Mouse (Mus musculus) left cerebral cortex, postnatal 4 days (tissue): Measurements from ENCODE around the gene Sik1. TPM values are rescaled to one million over a fixed set of nuclear protein-coding genes. Genes with fewer than 3 reads are reported as not detected.
"Not testable (repeated sequence)": the region's sequence is repeated elsewhere in the genome, so short reads cannot be mapped to it uniquely, and the experiment has no call there.

ENCODE experiments used
- DNase-seq: peaks from one replicate; pipeline ENCODE4 v3.0.0-alpha.2; 2022
- intact Hi-C: fragments of 180-260 bp; cut with DNase I; formaldehyde crosslinking; loops from one replicate; pipeline ENCODE4 v1.15.1; 2025
- total RNA-seq, 2 experiments: library from RNA; stranded (reverse); gene quantifications; 2 replicates each; pipeline ENCODE4 v1.2.3; 2021

Sik1 gene
- 10 to 100 TPM; 34.7 to 39.7 TPM for total RNA-seq

- DNase-seq: peak; percentile 99
- intact Hi-C loops: loop anchor here (5.0 kb wide), 2 partner anchors 166 to 169 kb away; no protein-coding TSS in a partner anchor
Observed at GRCm38 (mm10) chr17:31855597-31856518, at the start of gene Sik1. Sik1 (minus strand) TSS chr17:31855804.

- no peak for DNase-seq
- intact Hi-C loops: no loop called here
Observed at GRCm38 (mm10) chr17:31905201-31905790, 49.7 kb upstream of the Sik1 start.

GRCm38 (mm10) chr17:31904036-31904435, 48.4 kb upstream of the Sik1 start:
- intact Hi-C loops: no loop called here
- no peak for DNase-seq

- intact Hi-C loops: no loop called here
- DNase-seq: no peak
Observed at GRCm38 (mm10) chr17:31902630-31903198, 47.1 kb upstream of the Sik1 start.

GRCm38 (mm10) chr17:31901461-31902204, 46.0 kb upstream of the Sik1 start:
- intact Hi-C loops: no loop called here
- no peak for DNase-seq

GRCm38 (mm10) chr17:31898941-31899340, 43.3 kb upstream of the Sik1 start:
- DNase-seq: no peak
- intact Hi-C loops: no loop called here

GRCm38 (mm10) chr17:31897186-31897793, 41.7 kb upstream of the Sik1 start:
- DNase-seq: no peak

GRCm38 (mm10) chr17:31896751-31897150, 41.1 kb upstream of the Sik1 start:
- no peak for DNase-seq
- intact Hi-C loops: no loop called here

More at GRCm38 (mm10) chr17:31897186-31897793, 41.7 kb upstream of the Sik1 start:
- intact Hi-C loops: no loop called here

- intact Hi-C loops: no loop called here
- DNase-seq: no peak
Observed at GRCm38 (mm10) chr17:31896311-31896710, 40.7 kb upstream of the Sik1 start.

GRCm38 (mm10) chr17:31893371-31894060, 37.9 kb upstream of the Sik1 start:
- intact Hi-C loops: no loop called here

GRCm38 (mm10) chr17:31892750-31893149, 37.1 kb upstream of the Sik1 start:
- intact Hi-C loops: no loop called here
- DNase-seq: peak; percentile 52

More at GRCm38 (mm10) chr17:31893371-31894060, 37.9 kb upstream of the Sik1 start:
- no peak for DNase-seq

GRCm38 (mm10) chr17:31891858-31892257, 36.3 kb upstream of the Sik1 start:
- intact Hi-C loops: no loop called here
- no peak for DNase-seq

GRCm38 (mm10) chr17:31890311-31890951, 34.8 kb upstream of the Sik1 start:
- DNase-seq: no peak
- intact Hi-C loops: no loop called here

- no peak for DNase-seq
- intact Hi-C loops: no loop called here
Observed at GRCm38 (mm10) chr17:31889446-31890201, 34.0 kb upstream of the Sik1 start.

- DNase-seq: no peak
- intact Hi-C loops: no loop called here
Observed at GRCm38 (mm10) chr17:31888540-31888939, 32.9 kb upstream of the Sik1 start.

GRCm38 (mm10) chr17:31884676-31885075, 29.1 kb upstream of the Sik1 start:
- intact Hi-C loops, DNase-seq: not testable (repeated sequence)

GRCm38 (mm10) chr17:31879406-31879805, 23.8 kb upstream of the Sik1 start:
- intact Hi-C loops: no loop called here

GRCm38 (mm10) chr17:31877650-31878141, 22.1 kb upstream of the Sik1 start:
- DNase-seq: no peak
- intact Hi-C loops: no loop called here

More at GRCm38 (mm10) chr17:31879406-31879805, 23.8 kb upstream of the Sik1 start:
- no peak for DNase-seq
